Mouse (Mus musculus): ENCODE measurements around the gene 1700029P11Rik. TPM values are rescaled to one million over a fixed set of nuclear protein-coding genes. Genes with fewer than 3 reads are reported as not detected.
"Not testable (repeated sequence)": the region's sequence is repeated elsewhere in the genome, so short reads cannot be mapped to it uniquely, and the experiment has no call there.

Gene 1700029P11Rik
- total RNA-seq, 2 experiments from 2014 or later: not detected

- DNase-seq: no peak
Observed at GRCm38 (mm10) chr15:81957598-81957997, 22.7 kb upstream of the 1700029P11Rik start.

- no peak for DNase-seq
Observed at GRCm38 (mm10) chr15:81958906-81959305, 21.4 kb upstream of the 1700029P11Rik start.

GRCm38 (mm10) chr15:81960171-81961077 is 19.9 kb upstream of the 1700029P11Rik start, which contains the start of gene Pmm1:
Gene Pmm1 (minus strand): TSS chr15:81960930.
- DNase-seq: peak; percentile 99 to 100

GRCm38 (mm10) chr15:81961078-81961451 is 19.3 kb upstream of the 1700029P11Rik start:
- DNase-seq: no peak

GRCm38 (mm10) chr15:81964262-81964661 is 16.1 kb upstream of the 1700029P11Rik start:
- DNase-seq: no peak

- DNase-seq: peak in 1 of 2 experiments; percentile 33
Observed at GRCm38 (mm10) chr15:81964980-81965545, 15.3 kb upstream of the 1700029P11Rik start.

DNA sequence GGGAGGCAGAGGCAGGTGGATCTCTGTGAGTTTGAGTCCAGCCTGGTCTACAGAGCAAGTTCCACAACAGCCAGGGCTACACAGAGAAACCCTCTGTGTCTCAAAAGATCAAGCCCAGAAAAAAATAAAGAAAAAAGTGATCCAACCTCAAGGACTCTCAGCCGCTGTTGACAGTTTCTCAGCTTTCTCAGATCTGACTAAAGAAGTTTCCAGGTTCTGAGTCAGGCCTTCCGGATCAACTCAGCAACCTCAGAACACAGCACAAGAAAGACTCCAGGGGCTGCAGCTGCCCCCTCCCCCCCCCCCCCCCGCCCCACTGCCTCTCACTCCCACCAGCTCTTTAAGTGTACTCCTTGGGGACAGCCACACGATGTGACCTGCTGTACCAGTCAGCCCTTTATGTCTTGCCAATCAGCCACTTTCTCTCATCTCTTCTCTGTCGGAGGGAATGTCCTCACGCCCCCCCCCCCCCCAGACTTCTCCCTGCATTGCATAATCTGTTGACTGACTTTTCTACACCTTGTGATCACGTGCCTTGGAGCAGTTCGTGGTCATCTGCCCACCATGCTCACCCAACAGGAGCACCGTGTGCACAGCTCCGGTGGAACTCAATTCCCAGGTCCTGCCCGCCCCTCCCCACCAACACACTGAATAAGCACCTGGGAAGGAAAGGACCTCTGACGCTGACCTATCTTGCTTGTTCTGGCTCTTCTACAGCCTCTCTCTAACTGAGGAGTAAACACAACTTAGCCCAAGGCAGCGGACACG is 14.1 kb upstream of the 1700029P11Rik start:
- no peak for DNase-seq

GRCm38 (mm10) chr15:81967821-81968220 is 12.5 kb upstream of the 1700029P11Rik start:
- DNase-seq: no peak

DNA sequence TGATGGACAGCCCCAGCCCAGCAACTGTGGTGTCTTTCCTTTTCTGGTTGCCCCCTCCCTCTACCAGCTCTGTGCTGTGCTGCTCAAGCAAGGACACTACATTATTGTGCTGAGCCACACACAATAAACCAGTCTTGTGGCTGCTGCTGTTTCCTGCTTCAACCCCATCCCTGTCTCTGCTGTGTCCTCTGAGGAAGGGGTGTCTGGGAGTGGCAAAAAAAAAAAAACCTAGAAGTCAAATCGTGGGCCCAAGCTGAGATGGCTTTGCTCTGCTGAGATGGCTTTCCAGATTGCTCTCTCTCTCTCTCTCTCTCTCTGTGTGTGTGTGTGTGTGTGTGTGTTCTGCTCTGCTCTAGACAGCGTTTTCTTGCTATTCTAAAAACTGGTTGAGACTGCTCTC is 11.9 kb upstream of the 1700029P11Rik start:
- no peak for DNase-seq

DNA sequence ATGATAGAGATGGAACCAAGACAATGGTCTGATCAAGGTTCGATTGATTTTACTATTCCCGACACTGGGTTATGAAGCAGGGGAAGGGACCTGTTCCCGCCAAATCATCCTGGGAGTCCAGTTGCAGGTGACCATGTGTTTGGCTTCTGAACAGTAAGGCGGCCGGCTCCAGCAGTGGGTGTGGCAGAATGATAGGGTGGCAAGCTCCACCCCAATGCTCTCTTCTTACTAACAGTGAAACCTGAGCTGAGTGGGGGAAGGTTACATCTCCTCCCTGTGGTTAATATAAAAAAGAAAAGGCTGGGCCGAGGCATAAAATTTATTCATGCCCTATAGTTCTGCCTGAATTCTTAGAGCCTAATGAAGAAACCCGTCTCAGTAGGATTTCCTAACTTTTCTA is 11.2 kb upstream of the 1700029P11Rik start:
- no peak for DNase-seq

DNA sequence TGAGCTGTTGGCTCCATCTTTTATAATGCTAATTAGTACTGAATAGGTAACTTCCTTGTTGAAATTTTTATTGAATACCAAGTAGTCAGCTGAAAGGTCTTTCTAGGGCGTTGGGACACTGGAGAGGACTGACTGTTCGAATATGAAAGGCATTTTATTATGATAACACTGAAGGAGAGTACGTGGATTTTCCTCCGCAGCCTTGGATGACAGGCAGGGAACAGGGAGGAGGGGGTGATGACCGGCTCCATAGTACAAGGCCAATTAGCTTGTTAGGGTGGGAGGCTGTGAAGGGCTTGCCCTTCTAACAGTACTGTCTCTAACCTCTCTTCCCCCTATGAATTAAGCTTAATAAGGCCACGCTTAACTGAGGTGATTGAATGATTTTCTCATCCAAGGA is 10.7 kb upstream of the 1700029P11Rik start:
- not testable (repeated sequence) for DNase-seq

- not testable (repeated sequence) for DNase-seq
Observed at GRCm38 (mm10) chr15:81970498-81970897, 9.8 kb upstream of the 1700029P11Rik start.

DNA sequence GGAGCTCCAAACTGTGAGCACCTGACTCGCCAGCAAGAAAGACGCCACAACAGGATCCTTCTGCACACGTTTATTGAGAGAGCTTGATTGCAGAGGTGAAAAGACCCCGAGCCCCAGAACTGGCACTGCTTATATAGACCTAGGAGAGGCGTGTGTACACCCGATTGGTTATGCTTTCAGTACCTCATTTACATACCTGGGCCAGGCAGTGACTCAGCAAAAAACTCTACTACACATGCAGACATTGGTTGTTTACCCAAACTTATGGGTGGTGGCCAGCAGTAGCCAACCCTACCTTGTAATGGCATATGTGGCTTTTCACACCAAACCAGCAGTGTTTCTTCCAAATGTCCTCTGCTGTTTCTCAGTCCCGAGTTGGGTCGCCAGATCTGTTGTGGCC is 5.2 kb upstream of the 1700029P11Rik start:
- not testable (repeated sequence) for DNase-seq

GRCm38 (mm10) chr15:81982173-81982572 is 1.8 kb downstream of the 1700029P11Rik start:
- DNase-seq: no peak

DNA sequence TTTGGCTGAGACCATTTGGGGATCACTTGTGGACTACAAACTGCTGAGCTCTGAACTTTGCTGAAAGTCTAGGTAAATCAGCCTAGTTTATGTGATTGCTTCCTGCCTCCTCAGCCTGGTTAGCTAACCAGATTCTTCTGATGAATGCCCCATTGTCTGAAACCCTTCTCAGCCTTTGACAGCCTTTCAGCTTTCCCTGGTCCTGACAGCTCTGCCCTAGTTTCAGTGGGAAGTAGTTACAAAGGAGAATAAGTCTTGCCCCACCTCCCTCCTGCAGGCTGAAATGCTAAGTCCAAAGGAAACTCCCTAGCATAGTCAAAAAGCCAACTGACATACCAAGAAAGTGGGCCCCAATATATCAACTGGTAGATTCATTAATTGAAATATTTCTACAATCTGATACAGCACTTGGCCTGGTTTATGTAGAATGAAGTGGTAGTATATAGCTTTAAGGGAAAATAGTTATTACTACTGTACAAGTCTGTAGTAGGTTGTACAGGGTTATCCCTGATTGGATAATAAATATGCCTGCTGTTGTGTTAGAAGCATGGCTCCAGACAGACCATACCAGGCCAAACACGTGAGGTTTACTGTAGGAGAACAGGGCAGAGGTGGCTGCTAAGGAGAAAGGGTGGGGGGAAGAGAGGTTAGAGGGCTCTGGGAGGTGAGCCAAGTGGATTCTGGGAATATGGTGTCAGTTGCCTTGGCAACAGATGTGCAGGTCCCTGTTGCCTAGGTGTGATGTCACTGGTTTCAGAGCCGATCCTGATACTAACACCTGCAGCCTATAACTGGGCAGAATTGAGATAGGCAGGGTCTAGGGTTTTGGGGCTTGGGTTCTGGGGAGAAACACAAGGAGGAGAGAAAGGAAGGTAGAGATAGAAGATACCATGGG is 5.2 kb downstream of the 1700029P11Rik start:
- no peak for DNase-seq

DNA sequence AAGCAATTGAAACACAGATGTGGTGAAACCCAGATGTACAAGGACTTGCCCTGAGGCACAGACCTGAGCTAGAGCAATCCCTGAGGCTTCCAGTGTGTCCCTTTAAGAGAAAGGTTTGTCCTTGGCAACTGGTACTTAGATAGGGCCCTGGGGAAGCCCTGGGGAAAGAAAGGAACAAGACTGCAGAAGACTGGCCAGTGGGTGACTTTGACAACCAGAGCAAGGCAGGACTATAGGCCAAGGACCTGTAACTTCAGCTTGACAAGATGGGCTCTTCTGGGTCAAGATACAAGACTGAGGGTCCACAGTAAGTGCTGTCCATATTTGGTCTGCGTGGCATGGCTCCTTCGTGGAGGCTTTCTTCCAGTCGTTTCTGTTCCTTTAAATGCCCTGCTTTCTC is 7.3 kb downstream of the 1700029P11Rik start, which contains the start of gene Xrcc6:
Gene Xrcc6 (plus strand): TSS at position 190 of the 400 bp plus-strand sequence.
- peak in 1 of 2 experiments; percentile 34 for DNase-seq

- DNase-seq: peak; percentile 91
Observed at GRCm38 (mm10) chr15:81989371-81990062, 9.2 kb downstream of the 1700029P11Rik start.

DNA sequence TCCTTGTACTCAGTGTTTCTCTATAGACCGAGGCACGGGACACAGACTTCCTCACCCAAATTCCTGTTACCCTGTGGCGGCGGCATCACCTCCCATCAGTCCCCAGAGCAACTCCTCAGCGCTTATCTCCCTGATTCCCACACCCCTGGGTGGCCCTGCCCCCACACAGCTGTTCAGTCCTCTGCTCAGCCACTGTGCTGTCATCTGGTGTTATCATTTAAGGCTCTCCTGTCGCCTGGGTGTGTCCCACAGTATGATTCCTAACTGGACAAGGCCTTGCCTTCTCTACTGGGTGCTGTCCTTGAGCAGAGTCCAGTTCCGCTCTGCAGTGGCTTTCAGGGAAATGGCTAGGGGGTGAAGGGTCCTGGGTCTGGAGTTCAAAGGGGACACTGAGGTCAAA is 10.2 kb downstream of the 1700029P11Rik start:
- DNase-seq: peak; percentile 12 to 26

DNA sequence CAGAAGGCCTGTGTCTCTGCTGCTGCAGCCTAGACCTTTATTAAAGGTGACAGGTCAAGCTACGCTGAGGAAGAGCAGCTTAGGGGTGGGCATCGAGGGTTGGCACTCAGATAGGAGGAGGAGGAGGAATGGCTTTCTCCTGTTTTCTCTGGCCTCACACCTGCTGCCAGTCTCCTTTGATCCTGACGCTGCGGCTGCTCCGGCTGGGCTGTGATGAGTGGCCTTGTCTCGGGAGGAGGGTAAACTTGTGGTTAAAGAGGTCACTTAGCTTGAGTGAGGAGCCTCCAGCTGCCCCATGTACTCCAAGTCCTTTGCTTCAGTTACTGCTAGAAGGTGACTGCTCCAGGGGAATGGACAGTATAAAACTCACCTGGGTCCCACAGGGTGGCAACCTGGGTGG is 13.7 kb downstream of the 1700029P11Rik start:
- peak in 1 of 2 experiments; percentile 36 for DNase-seq

GRCm38 (mm10) chr15:82004257-82004656 is 23.9 kb downstream of the 1700029P11Rik start:
- DNase-seq: no peak

DNA sequence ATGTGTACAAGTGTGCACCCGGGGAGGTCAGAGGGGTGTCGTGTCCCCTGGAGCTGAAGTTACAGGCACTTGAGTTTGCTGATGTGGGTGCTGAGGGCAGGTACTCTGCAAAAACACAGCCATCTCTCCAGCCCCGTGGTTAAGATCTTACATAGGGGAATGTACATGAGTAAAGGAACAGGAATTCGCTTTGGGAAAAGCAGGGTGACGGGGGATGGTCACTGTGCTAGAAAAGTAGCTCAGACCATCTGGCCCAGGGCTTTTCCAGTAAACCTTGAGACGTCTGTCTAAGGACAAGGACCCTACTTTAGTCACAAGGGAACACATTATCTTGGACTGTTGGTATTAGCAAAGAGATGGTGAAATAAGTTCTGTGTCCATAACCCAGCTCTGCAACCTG is 31.6 kb downstream of the 1700029P11Rik start:
- peak; percentile 42 to 53 for DNase-seq

All from adrenal gland, postnatal 36 days (tissue).